Mouse (Mus musculus): Measurements from ENCODE around the gene Arpc1a. TPM values are rescaled to one million over a fixed set of nuclear protein-coding genes. Genes with fewer than 3 reads are reported as not detected.
"Not testable (repeated sequence)": the region's sequence is repeated elsewhere in the genome, so short reads cannot be mapped to it uniquely, and the experiment has no call there.

Arpc1a gene
- polyA plus RNA-seq, 1 experiment from 2014 or later: 91.5 TPM

- peak; percentile 32; the same call in 1 of the 2 replicates for ATAC-seq (replicated peaks; ENCODE audit: extremely low read depth, insufficient read depth, low FRiP score)
- WGBS: 1% methylated on average over 5 of the region's 5 CpGs
- no peaks in the 10 kb centered on the region for H3K9me3 ChIP-seq (replicated peaks; ENCODE audit: control insufficient read depth, low read length)
- H3K4me2 ChIP-seq (ENCODE audit: low read depth, low read length): no peak overlapping the region
- H3K4me1 ChIP-seq (ENCODE audit: control insufficient read depth, insufficient read depth, low read length): no peaks in the 10 kb centered on the region
- H3K27ac ChIP-seq (ENCODE audit: low read length): no peak overlapping the region
- H3K27me3 ChIP-seq (ENCODE audit: control insufficient read depth, insufficient read depth, low read length): no peaks in the 10 kb centered on the region
- H3K9ac ChIP-seq (ENCODE audit: low read length): no peak overlapping the region
- no peak overlapping the region for H3K4me3 ChIP-seq (ENCODE audit: low read length)
- no peaks in the 10 kb centered on the region for H3K36me3 ChIP-seq (ENCODE audit: control insufficient read depth, insufficient read depth)
These were observed 13.9 kb upstream of the Arpc1a start for GRCm38 (mm10) chr5:145069707-145070106.

GRCm38 (mm10) chr5:145071342-145071741 is 12.3 kb upstream of the Arpc1a start:
- no peaks in the 10 kb centered on the region for H3K4me1 ChIP-seq (ENCODE audit: control insufficient read depth, insufficient read depth, low read length)
- no peaks in the 10 kb centered on the region for H3K36me3 ChIP-seq (ENCODE audit: control insufficient read depth, insufficient read depth)
- WGBS: 44% methylated on average over 6 of the region's 6 CpGs
- no peak overlapping the region for H3K4me2 ChIP-seq (ENCODE audit: low read depth, low read length)
- no peak overlapping the region for H3K27ac ChIP-seq (ENCODE audit: low read length)
- H3K9ac ChIP-seq (ENCODE audit: low read length): no peak overlapping the region
- no peaks in the 10 kb centered on the region for H3K27me3 ChIP-seq (ENCODE audit: control insufficient read depth, insufficient read depth, low read length)
- H3K9me3 ChIP-seq (replicated peaks; ENCODE audit: control insufficient read depth, low read length): no peaks in the 10 kb centered on the region
- ATAC-seq (replicated peaks; ENCODE audit: extremely low read depth, insufficient read depth, low FRiP score): no peak
- H3K4me3 ChIP-seq (ENCODE audit: low read length): no peak overlapping the region

GRCm38 (mm10) chr5:145075081-145075480 is 8.5 kb upstream of the Arpc1a start:
- Histone ChIP-seq H3K36me3 (ENCODE audit: control insufficient read depth, insufficient read depth) (no peaks in the 10 kb centered on the region), H3K4me3 (ENCODE audit: low read length) (no peak overlapping the region), H3K27me3 (ENCODE audit: control insufficient read depth, insufficient read depth, low read length) (no peaks in the 10 kb centered on the region), H3K4me1 (ENCODE audit: control insufficient read depth, insufficient read depth, low read length) (no peaks in the 10 kb centered on the region), H3K4me2 (ENCODE audit: low read depth, low read length) (no peak overlapping the region), H3K9ac (ENCODE audit: low read length) (no peak overlapping the region), H3K9me3 (replicated peaks; ENCODE audit: control insufficient read depth, low read length) (no peaks in the 10 kb centered on the region), H3K27ac (ENCODE audit: low read length) (no peak overlapping the region)
- no peak for ATAC-seq (replicated peaks; ENCODE audit: extremely low read depth, insufficient read depth, low FRiP score)
- WGBS: 38% methylated on average over 3 of the region's 3 CpGs

GRCm38 (mm10) chr5:145081866-145082613 is 1.6 kb upstream of the Arpc1a start:
- H3K9me3 ChIP-seq (replicated peaks; ENCODE audit: control insufficient read depth, low read length): 0 out of 2 replicates have a peak, but pooled peaks cover 3% of the 10 kb centered on the region
- H3K4me3 ChIP-seq (ENCODE audit: low read length): no peak overlapping the region
- 84% methylated on average over 10 of the region's 10 CpGs for WGBS
- H3K9ac ChIP-seq (ENCODE audit: low read length): no peak overlapping the region
- H3K4me1 ChIP-seq (ENCODE audit: control insufficient read depth, insufficient read depth, low read length): peaks cover 10% of the 10 kb centered on the region
- no peak overlapping the region for H3K27ac ChIP-seq (ENCODE audit: low read length)
- ATAC-seq (replicated peaks; ENCODE audit: extremely low read depth, insufficient read depth, low FRiP score): no peak
- no peaks in the 10 kb centered on the region for H3K36me3 ChIP-seq (ENCODE audit: control insufficient read depth, insufficient read depth)
- H3K4me2 ChIP-seq (ENCODE audit: low read depth, low read length): no peak overlapping the region
- H3K27me3 ChIP-seq (ENCODE audit: control insufficient read depth, insufficient read depth, low read length): no peaks in the 10 kb centered on the region

DNA sequence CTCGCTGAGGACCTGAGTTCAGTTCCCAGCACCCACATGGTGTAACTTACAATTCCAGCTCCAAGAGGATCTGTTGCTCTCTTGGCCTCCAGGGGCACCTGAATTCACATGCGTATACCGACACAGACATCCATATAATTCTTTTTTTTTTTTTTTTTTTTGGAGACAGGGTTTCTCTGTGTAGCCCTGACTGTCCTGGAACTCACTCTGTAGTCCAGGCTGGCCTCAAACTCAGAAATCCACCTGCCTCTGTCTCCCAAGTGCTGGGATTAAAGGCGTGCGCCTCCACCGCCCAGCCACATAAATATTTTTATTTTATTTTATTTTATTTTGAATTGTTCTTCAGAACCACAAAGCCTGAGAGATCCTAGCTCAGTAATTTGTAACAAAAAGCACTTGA is 429 bp upstream of the Arpc1a start:
- H3K27ac ChIP-seq (ENCODE audit: low read length); ATAC-seq (replicated peaks; ENCODE audit: extremely low read depth, insufficient read depth, low FRiP score); H3K9me3 ChIP-seq (replicated peaks; ENCODE audit: control insufficient read depth, low read length); H3K36me3 ChIP-seq (ENCODE audit: control insufficient read depth, insufficient read depth); H3K4me1 ChIP-seq (ENCODE audit: control insufficient read depth, insufficient read depth, low read length); H3K27me3 ChIP-seq (ENCODE audit: control insufficient read depth, insufficient read depth, low read length): not testable (repeated sequence)
- H3K4me3 ChIP-seq (ENCODE audit: low read length): peak overlapping the region; percentile 94
- peak overlapping the region; percentile 99 for H3K9ac ChIP-seq (ENCODE audit: low read length)
- WGBS: 44% methylated on average over 6 of the region's 6 CpGs
- peak overlapping the region; percentile 92 for H3K4me2 ChIP-seq (ENCODE audit: low read depth, low read length)

DNA sequence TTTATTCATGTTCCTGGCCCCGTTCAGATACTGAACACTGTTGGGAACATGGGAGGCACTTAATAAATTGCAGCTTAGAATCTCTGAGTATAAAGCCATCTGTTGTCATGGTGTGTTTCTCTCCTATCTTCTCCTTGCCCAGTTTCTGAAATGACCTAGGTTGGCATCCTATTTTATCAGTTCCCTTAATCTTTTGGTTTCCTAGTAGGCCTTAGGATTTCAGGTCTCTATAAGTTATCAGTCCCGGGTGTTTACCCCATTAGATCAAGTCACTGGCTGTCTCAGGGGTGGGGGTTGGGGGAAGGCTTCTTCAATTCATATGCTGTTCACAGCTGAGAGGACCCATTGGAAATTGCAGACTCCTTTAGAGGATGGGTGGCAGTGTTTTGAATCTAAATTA is 1.2 kb downstream of the Arpc1a start:
- Histone ChIP-seq H3K9ac (ENCODE audit: low read length) (peak overlapping the region; percentile 99), H3K27me3 (ENCODE audit: control insufficient read depth, insufficient read depth, low read length) (no peaks in the 10 kb centered on the region), H3K27ac (ENCODE audit: low read length) (no peak overlapping the region), H3K36me3 (ENCODE audit: control insufficient read depth, insufficient read depth) (no peaks in the 10 kb centered on the region), H3K9me3 (replicated peaks; ENCODE audit: control insufficient read depth, low read length) (0 out of 2 replicates have a peak, but pooled peaks cover 3% of the 10 kb centered on the region), H3K4me1 (ENCODE audit: control insufficient read depth, insufficient read depth, low read length) (peaks cover 10% of the 10 kb centered on the region), H3K4me2 (ENCODE audit: low read depth, low read length) (peak overlapping the region; percentile 92), H3K4me3 (ENCODE audit: low read length) (peak overlapping the region; percentile 94)
- WGBS: 49% methylated on average over 2 of the region's 2 CpGs
- no peak for ATAC-seq (replicated peaks; ENCODE audit: extremely low read depth, insufficient read depth, low FRiP score)

DNA sequence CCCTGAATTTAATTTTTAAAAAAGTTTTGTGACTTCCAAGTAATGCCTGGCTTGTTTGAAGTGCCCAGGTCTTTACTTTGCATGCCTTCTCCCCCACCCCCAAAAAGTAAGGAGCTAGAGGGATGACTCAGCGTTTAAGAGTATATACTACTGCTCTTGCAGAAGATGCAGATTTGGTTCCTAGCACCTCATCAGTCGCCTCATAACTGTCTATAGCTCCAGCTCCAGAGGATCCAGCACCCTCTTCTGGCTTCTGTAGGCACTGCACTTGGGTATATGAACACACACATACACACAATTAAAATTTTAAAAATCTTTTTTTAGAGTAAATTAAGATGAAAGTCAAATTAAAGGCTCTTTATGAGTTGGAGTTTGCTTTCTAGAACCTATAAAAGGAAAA is 4.6 kb downstream of the Arpc1a start:
- peaks cover 15% of the 10 kb centered on the region for H3K36me3 ChIP-seq (ENCODE audit: control insufficient read depth, insufficient read depth)
- no peak overlapping the region for H3K4me3 ChIP-seq (ENCODE audit: low read length)
- H3K27ac ChIP-seq (ENCODE audit: low read length): no peak overlapping the region
- no peaks in the 10 kb centered on the region for H3K27me3 ChIP-seq (ENCODE audit: control insufficient read depth, insufficient read depth, low read length)
- no peaks in the 10 kb centered on the region for H3K9me3 ChIP-seq (replicated peaks; ENCODE audit: control insufficient read depth, low read length)
- WGBS: 100% methylated on average over 2 of the region's 2 CpGs
- H3K9ac ChIP-seq (ENCODE audit: low read length): no peak overlapping the region
- H3K4me2 ChIP-seq (ENCODE audit: low read depth, low read length): no peak overlapping the region
- ATAC-seq (replicated peaks; ENCODE audit: extremely low read depth, insufficient read depth, low FRiP score): no peak
- H3K4me1 ChIP-seq (ENCODE audit: control insufficient read depth, insufficient read depth, low read length): peaks cover 10% of the 10 kb centered on the region

DNA sequence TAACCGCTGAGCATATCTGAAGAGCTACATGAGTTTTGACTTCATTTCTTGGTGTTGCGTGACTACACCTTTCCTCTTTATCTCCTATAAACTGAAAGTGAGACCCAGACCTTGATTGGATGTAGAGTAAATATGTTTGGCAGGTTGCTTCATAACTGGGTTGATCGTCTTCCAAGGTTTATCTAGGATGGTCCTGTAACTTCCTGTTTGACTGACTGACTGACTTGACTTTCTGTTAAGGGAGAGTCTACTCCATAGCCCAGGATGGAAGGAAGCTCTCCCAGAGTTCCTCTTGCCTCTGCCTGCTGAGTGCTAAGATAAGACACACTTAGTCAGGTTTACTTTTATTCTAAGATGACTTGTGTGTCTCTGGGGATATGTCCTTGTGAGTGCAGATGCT is 6.2 kb downstream of the Arpc1a start:
- H3K27ac ChIP-seq (ENCODE audit: low read length): no peak overlapping the region
- no peaks in the 10 kb centered on the region for H3K27me3 ChIP-seq (ENCODE audit: control insufficient read depth, insufficient read depth, low read length)
- H3K4me2 ChIP-seq (ENCODE audit: low read depth, low read length): no peak overlapping the region
- H3K9ac ChIP-seq (ENCODE audit: low read length): no peak overlapping the region
- no peak for ATAC-seq (replicated peaks; ENCODE audit: extremely low read depth, insufficient read depth, low FRiP score)
- 80% methylated on average over 3 of the region's 3 CpGs for WGBS
- H3K4me3 ChIP-seq (ENCODE audit: low read length): no peak overlapping the region
- no peaks in the 10 kb centered on the region for H3K9me3 ChIP-seq (replicated peaks; ENCODE audit: control insufficient read depth, low read length)
- H3K36me3 ChIP-seq (ENCODE audit: control insufficient read depth, insufficient read depth): peaks cover 20% of the 10 kb centered on the region
- H3K4me1 ChIP-seq (ENCODE audit: control insufficient read depth, insufficient read depth, low read length): peaks cover 3% of the 10 kb centered on the region

GRCm38 (mm10) chr5:145096195-145096594 is 12.6 kb downstream of the Arpc1a start:
- H3K27me3 ChIP-seq (ENCODE audit: control insufficient read depth, insufficient read depth, low read length): no peaks in the 10 kb centered on the region
- no peaks in the 10 kb centered on the region for H3K9me3 ChIP-seq (replicated peaks; ENCODE audit: control insufficient read depth, low read length)
- H3K4me1 ChIP-seq (ENCODE audit: control insufficient read depth, insufficient read depth, low read length): no peaks in the 10 kb centered on the region
- H3K9ac ChIP-seq (ENCODE audit: low read length): no peak overlapping the region
- H3K4me2 ChIP-seq (ENCODE audit: low read depth, low read length): no peak overlapping the region
- 75% methylated on average over 4 of the region's 4 CpGs for WGBS
- H3K27ac ChIP-seq (ENCODE audit: low read length): no peak overlapping the region
- no peak overlapping the region for H3K4me3 ChIP-seq (ENCODE audit: low read length)
- no peak for ATAC-seq (replicated peaks; ENCODE audit: extremely low read depth, insufficient read depth, low FRiP score)
- peaks cover 59% of the 10 kb centered on the region for H3K36me3 ChIP-seq (ENCODE audit: control insufficient read depth, insufficient read depth)
